18 mouse cellular contexts compared by ENCODE assay signal in the genomic region with DNA sequence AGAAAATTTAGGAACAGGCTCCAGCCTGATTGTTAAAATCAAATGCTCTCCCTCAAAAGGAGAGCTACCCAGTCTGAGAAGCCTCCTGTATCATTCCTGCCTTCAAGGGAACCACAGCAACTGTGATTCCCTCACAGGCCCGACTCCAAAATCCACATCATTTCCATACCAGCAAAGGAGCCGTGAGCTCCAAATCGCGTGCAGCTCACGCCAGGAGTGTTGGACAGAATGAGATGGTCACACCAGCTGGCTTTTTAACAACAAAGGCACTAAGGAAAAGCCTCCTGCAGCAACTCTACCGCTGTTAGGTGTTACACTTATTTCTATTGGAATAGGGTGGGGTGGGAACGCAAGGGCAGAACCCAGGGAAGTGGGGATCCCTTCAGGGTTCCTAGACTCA.
A peak's percentile ranks its signal among the peaks of the same experiment; 100 is the strongest.
DNase-seq lines count a peak whose midpoint lies in the region; ATAC-seq lines count a peak whose summit lies in the region.
"Had no signal": no experiment of that assay in that cellular context is flagged by ENCODE, and none has a peak within 500 bp of the region (broad histone marks: within the 10 kb centered on the region; RNA-seq: fewer than 3 reads in every experiment).

No protein-coding gene starts in this region.

- no peak for ATAC-seq in hindbrain, embryonic 15.5 days (ENCODE audit: low FRiP score, low read depth)
- no peak for ATAC-seq in hindbrain, embryonic 11.5 days (ENCODE audit: low FRiP score)
- ATAC-seq in midbrain, embryonic 12.5 days (ENCODE audit: low FRiP score, low read depth) = no peak
- ATAC-seq in midbrain, embryonic 13.5 days = no peak
- no peak for ATAC-seq in neural tube, embryonic 15.5 days (ENCODE audit: low FRiP score)
- ATAC-seq: CD4-positive, CD25-positive, alpha-beta regulatory T cell, adult 4 months had no signal

- WGBS in hindbrain, embryonic 15.5 days = 43% methylated on average over 7 of the region's 7 CpGs
- 77% methylated on average over 7 of the region's 7 CpGs for WGBS in hindbrain, embryonic 11.5 days
- WGBS in midbrain, embryonic 12.5 days = 68% methylated on average over 7 of the region's 7 CpGs
- 64% methylated on average over 7 of the region's 7 CpGs for WGBS in midbrain, embryonic 13.5 days
- 40% methylated on average over 7 of the region's 7 CpGs for WGBS in neural tube, embryonic 15.5 days

- H3K4me3 ChIP-seq in hindbrain, embryonic 15.5 days = no peak overlapping the region
- no peak overlapping the region for H3K4me3 ChIP-seq in hindbrain, embryonic 11.5 days (ENCODE audit: low read depth, low read length)
- no peak overlapping the region for H3K4me3 ChIP-seq in midbrain, embryonic 12.5 days
- H3K4me3 ChIP-seq in midbrain, embryonic 13.5 days (replicated peaks) = no peak overlapping the region
- no peak overlapping the region for H3K4me3 ChIP-seq in neural tube, embryonic 15.5 days (replicated peaks)
- H3K4me3 ChIP-seq: erythroblast, embryonic 14.5 days; heart, embryonic 10.5 days had no signal

- DNase-seq in cerebellum, postnatal 10 days = peak; percentile 71 to 79
- no peak for DNase-seq in cerebellum, adult 8-10 months
- DNase-seq in hindbrain, embryonic 11.5 days (ENCODE audit: low spot score) = no peak
- no peak for DNase-seq in right cerebral cortex, postnatal 25 days
- DNase-seq: gastrocnemius, postnatal 36 days; heart, postnatal 14 days; lung, adult 2 months; right cerebral cortex, postnatal 14 days; thymus, postnatal 4 days had no signal

- H3K4me1 ChIP-seq in hindbrain, embryonic 15.5 days (replicated peaks) = peaks cover 33% of the 10 kb centered on the region
- no peaks in the 10 kb centered on the region; the same call in 1 of the 2 replicates for H3K4me1 ChIP-seq in hindbrain, embryonic 11.5 days (replicated peaks; ENCODE audit: control insufficient read depth, insufficient read depth, low read length)
- H3K4me1 ChIP-seq in midbrain, embryonic 12.5 days = peaks cover 20% of the 10 kb centered on the region
- H3K4me1 ChIP-seq in midbrain, embryonic 13.5 days (replicated peaks) = peaks cover 32% of the 10 kb centered on the region
- peaks cover 27% of the 10 kb centered on the region for H3K4me1 ChIP-seq in neural tube, embryonic 15.5 days

- H3K9ac ChIP-seq in hindbrain, embryonic 15.5 days = no peak overlapping the region
- no peak overlapping the region for H3K9ac ChIP-seq in hindbrain, embryonic 11.5 days (ENCODE audit: low read depth, low read length)
- no peak overlapping the region for H3K9ac ChIP-seq in midbrain, embryonic 12.5 days (replicated peaks)
- no peak overlapping the region for H3K9ac ChIP-seq in midbrain, embryonic 13.5 days (replicated peaks)
- no peak overlapping the region for H3K9ac ChIP-seq in neural tube, embryonic 15.5 days (replicated peaks)

- no peaks in the 10 kb centered on the region for H3K36me3 ChIP-seq in hindbrain, embryonic 15.5 days
- no peaks in the 10 kb centered on the region for H3K36me3 ChIP-seq in hindbrain, embryonic 11.5 days (ENCODE audit: control insufficient read depth, insufficient read depth, low read length)
- no peaks in the 10 kb centered on the region for H3K36me3 ChIP-seq in midbrain, embryonic 12.5 days
- no peaks in the 10 kb centered on the region for H3K36me3 ChIP-seq in midbrain, embryonic 13.5 days
- H3K36me3 ChIP-seq in neural tube, embryonic 15.5 days = no peaks in the 10 kb centered on the region
- H3K36me3 ChIP-seq: G1E; heart, embryonic 10.5 days had no signal

- 0 out of 2 replicates have a peak, but pooled peaks cover 9% of the 10 kb centered on the region for H3K27me3 ChIP-seq in hindbrain, embryonic 15.5 days
- H3K27me3 ChIP-seq in hindbrain, embryonic 11.5 days (ENCODE audit: control insufficient read depth, insufficient read depth, low read length) = no peaks in the 10 kb centered on the region
- H3K27me3 ChIP-seq in midbrain, embryonic 12.5 days = no peaks in the 10 kb centered on the region
- peaks cover 13% of the 10 kb centered on the region; the same call in 1 of the 2 replicates for H3K27me3 ChIP-seq in midbrain, embryonic 13.5 days
- no peaks in the 10 kb centered on the region; the same call in 1 of the 2 replicates for H3K27me3 ChIP-seq in neural tube, embryonic 15.5 days (replicated peaks)

- H3K4me2 ChIP-seq in hindbrain, embryonic 15.5 days = no peak overlapping the region
- no peak overlapping the region for H3K4me2 ChIP-seq in hindbrain, embryonic 11.5 days (replicated peaks; ENCODE audit: low read depth, low read length)
- no peak overlapping the region for H3K4me2 ChIP-seq in midbrain, embryonic 12.5 days (replicated peaks)
- H3K4me2 ChIP-seq in midbrain, embryonic 13.5 days (replicated peaks) = no peak overlapping the region
- no peak overlapping the region for H3K4me2 ChIP-seq in neural tube, embryonic 15.5 days
- H3K4me2 ChIP-seq: liver, embryonic 11.5 days had no signal

- H3K27ac ChIP-seq in hindbrain, embryonic 15.5 days (replicated peaks) = peak overlapping the region; percentile 54
- no peak overlapping the region for H3K27ac ChIP-seq in hindbrain, embryonic 11.5 days (ENCODE audit: low read depth, low read length)
- H3K27ac ChIP-seq in midbrain, embryonic 12.5 days (replicated peaks) = peak overlapping the region; percentile 77; the same call in 1 of the 2 replicates
- H3K27ac ChIP-seq in midbrain, embryonic 13.5 days = no peak overlapping the region
- 0 out of 2 replicates have a peak overlapping the region, but pooled peaks have one; percentile 13 for H3K27ac ChIP-seq in neural tube, embryonic 15.5 days (replicated peaks)
- H3K27ac ChIP-seq: heart, embryonic 10.5 days had no signal

- H3K9me3 ChIP-seq in hindbrain, embryonic 15.5 days = no peaks in the 10 kb centered on the region
- no peaks in the 10 kb centered on the region for H3K9me3 ChIP-seq in hindbrain, embryonic 11.5 days (ENCODE audit: control insufficient read depth, low read length)
- H3K9me3 ChIP-seq in midbrain, embryonic 12.5 days = no peaks in the 10 kb centered on the region
- no peaks in the 10 kb centered on the region for H3K9me3 ChIP-seq in midbrain, embryonic 13.5 days
- no peaks in the 10 kb centered on the region for H3K9me3 ChIP-seq in neural tube, embryonic 15.5 days (replicated peaks)
- H3K9me3 ChIP-seq: G1E; heart, embryonic 10.5 days had no signal

Comparison
In these comparisons a context has a peak if more than half of its experiments do, and no peak if none do; other contexts are left out.
1. DNase-seq: peak in cerebellum, postnatal 10 days (2 of 2); none in cerebellum, adult 8-10 months (single experiment), hindbrain, embryonic 11.5 days (single experiment) and right cerebral cortex, postnatal 25 days (single experiment).
2. H3K27ac ChIP-seq: peak in hindbrain, embryonic 15.5 days (single experiment), midbrain, embryonic 12.5 days (single experiment) and neural tube, embryonic 15.5 days (single experiment); none in hindbrain, embryonic 11.5 days (single experiment) and midbrain, embryonic 13.5 days (single experiment).